Mouse (Mus musculus) cortical plate, adult 2 months (tissue): ENCODE results near the gene Kif26b. TPM values are rescaled to one million over a fixed set of nuclear protein-coding genes. Genes with fewer than 3 reads are reported as not detected.

ENCODE experiments used
- H3K27ac ChIP-seq: fragments of 200-500 bp; 2 replicates; pipeline ENCODE4 v1.5.1; 2012; ENCODE audit warnings: low read length, control low read depth, inconsistent platforms; ENCODE audit not compliant: insufficient read depth
- H3K4me1 ChIP-seq: fragments of 200-500 bp; 2 replicates; pipeline ENCODE4 v1.6.1; 2011; ENCODE audit warnings: low read length; ENCODE audit not compliant: control insufficient read depth, insufficient read depth
- H3K4me3 ChIP-seq: fragments of 200-500 bp; 2 replicates; pipeline ENCODE4 v1.5.1; 2011; ENCODE audit warnings: mild to moderate bottlenecking, low read length, control low read depth; ENCODE audit not compliant: insufficient read depth
- CTCF ChIP-seq: fragments of 200-500 bp; IDR thresholded peaks from 2 replicates; pipeline ENCODE4 v1.5.1; 2011; ENCODE audit warnings: mild to moderate bottlenecking, control low read depth, low read length; ENCODE audit not compliant: insufficient read depth; ENCODE audit errors: extremely low read depth
- POLR2A ChIP-seq: fragments of 200-500 bp; IDR thresholded peaks from 2 replicates; pipeline ENCODE4 v1.6.1; 2011; ENCODE audit warnings: mild to moderate bottlenecking, low read length, control low read depth; ENCODE audit not compliant: insufficient read depth; ENCODE audit errors: extremely low read depth
- polyA plus RNA-seq: library from polyadenylated mRNA; depleted of rRNA; stranded (reverse); fragments of >200 nt; gene quantifications from 2 replicates; pipeline ENCODE4 v1.2.3, GENCODE M21; 2012

Kif26b gene
- polyA plus RNA-seq, 1 experiment, result 1.9 TPM

DNA sequence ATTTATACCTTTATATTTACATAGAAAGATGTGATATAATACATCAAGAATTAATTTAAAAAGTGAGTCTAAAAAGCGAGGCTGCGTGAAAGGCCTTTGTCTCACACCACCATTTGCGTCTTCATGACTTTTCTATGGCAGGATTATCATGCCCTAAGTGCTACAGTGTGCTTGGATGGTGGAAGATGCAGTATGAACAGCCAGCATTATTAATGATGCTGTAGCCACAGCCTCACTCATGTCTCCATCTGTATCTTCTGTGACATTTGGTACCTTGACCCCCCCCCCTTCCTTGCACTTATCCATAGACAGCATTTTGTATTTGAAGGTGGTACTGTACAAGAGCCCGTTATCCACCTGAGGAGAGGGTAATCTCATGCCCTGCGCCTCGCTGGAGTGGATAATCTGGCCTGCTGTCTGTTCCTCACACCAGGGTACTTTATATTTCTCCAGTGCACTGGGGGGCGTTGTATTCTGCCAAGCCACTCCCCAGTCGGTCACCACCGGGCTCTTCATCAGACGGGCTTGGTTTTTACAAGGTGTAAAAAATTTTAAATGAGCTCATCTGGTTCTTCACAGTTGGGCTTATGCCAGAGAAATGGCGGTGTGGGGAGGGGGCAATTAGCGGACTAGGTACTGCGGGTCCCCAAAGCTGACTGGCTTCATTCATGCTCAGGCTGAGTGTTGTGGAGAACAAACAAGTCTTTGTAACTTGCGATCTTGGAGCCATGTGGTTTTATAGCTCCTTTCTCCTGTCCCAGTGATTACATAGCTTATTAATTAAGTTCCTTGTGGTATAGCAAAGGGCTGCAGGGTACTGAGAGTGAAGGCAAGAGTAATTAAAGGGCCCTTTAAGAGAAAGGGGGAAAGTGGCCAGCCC is 291.9 kb downstream of the Kif26b start:
- no peak overlapping the region for H3K27ac ChIP-seq

DNA sequence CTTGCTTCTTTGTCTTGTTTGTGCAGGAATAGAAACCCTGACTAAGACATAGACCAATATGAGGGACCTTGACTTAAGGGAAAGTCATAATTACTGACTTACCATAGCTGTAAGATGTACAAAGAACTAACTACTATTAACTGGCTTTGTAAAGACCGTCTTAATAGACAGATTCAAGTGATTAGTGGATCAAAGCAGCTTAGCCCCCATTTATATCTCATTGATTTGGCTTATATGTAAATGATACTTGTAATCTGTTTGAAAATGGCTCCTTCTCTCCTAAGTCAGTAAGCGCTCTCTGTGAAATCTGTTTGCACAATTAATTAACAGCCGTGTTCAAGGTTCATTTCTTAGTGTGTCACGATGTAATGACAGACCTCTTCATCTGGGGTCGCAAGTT is 295.9 kb downstream of the Kif26b start:
- Histone ChIP-seq H3K4me1 (peaks cover 2% of the 10 kb centered on the region; the same call in 1 of the 2 replicates), H3K4me3 (no peak overlapping the region), H3K27ac (no peak overlapping the region)
- TF ChIP-seq POLR2A (no peak), CTCF (no peak)

More for the DNA sequence above, 291.9 kb downstream of the Kif26b start:
- H3K4me3 ChIP-seq, result no peak overlapping the region
- no peak for TF ChIP-seq POLR2A
- TF ChIP-seq CTCF, result no peak
- no peaks in the 10 kb centered on the region for H3K4me1 ChIP-seq

DNA sequence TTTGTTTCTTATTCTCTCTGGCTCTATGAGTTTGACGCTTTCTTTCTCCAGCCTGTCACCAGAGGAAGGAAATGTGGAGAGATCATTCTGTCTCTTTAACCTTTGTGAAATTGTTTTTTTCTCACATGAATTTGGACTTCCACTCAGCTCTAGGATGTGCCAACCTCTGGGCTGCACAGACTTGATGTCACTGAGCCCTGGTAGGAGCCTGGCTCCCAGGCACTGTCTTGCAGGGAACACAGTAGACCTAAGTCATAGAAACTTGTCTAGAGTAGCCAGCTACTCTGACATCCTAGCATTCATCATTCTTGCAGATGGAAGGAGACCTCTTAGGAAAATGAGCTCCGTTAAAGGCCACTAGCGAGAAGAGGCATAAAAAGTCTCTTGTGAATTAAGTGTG is 298.3 kb downstream of the Kif26b start:
- Histone ChIP-seq H3K27ac (no peak overlapping the region), H3K4me3 (no peak overlapping the region), H3K4me1 (peaks cover 2% of the 10 kb centered on the region; the same call in 1 of the 2 replicates)
- TF ChIP-seq POLR2A, result no peak

- TF ChIP-seq POLR2A (no peak), CTCF (no peak)
- Histone ChIP-seq H3K4me1 (peaks cover 2% of the 10 kb centered on the region; the same call in 1 of the 2 replicates), H3K27ac (no peak overlapping the region), H3K4me3 (no peak overlapping the region)
Observed at GRCm38 (mm10) chr1:178829456-178829855, 300.5 kb downstream of the Kif26b start.

GRCm38 (mm10) chr1:178832571-178832970 is 303.6 kb downstream of the Kif26b start:
- Histone ChIP-seq H3K4me3 (no peak overlapping the region), H3K4me1 (peaks cover 3% of the 10 kb centered on the region), H3K27ac (no peak overlapping the region)
- TF ChIP-seq POLR2A, result no peak
- TF ChIP-seq CTCF, result no peak

DNA sequence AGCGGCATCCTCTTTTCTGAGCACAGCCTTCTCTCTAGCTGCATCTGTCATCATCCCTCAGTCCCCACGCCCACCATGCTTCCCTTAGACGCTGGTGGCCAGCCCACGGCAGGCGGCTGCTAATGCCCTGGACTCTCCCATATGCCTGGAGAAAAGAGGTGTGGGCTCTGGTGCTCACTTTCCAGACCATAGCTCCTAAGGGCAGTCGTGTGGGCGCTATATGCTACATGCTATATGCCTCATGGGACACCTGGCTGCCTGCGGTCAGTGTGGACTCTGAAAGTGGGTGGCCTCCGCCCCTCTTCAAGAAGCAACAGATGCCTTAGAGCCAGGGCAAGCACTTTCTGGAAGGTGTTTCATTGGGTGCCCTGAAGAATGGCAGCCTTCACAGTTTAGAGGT is 306.9 kb downstream of the Kif26b start:
- H3K27ac ChIP-seq, result no peak overlapping the region
- no peak overlapping the region for H3K4me3 ChIP-seq
- TF ChIP-seq CTCF (no peak), POLR2A (no peak)
- peaks cover 2% of the 10 kb centered on the region for H3K4me1 ChIP-seq

GRCm38 (mm10) chr1:178836998-178837397 is 308.1 kb downstream of the Kif26b start:
- H3K27ac ChIP-seq, result no peak overlapping the region
- H3K4me1 ChIP-seq, result peaks cover 2% of the 10 kb centered on the region
- H3K4me3 ChIP-seq, result no peak overlapping the region
- no peak for TF ChIP-seq CTCF
- TF ChIP-seq POLR2A, result no peak

DNA sequence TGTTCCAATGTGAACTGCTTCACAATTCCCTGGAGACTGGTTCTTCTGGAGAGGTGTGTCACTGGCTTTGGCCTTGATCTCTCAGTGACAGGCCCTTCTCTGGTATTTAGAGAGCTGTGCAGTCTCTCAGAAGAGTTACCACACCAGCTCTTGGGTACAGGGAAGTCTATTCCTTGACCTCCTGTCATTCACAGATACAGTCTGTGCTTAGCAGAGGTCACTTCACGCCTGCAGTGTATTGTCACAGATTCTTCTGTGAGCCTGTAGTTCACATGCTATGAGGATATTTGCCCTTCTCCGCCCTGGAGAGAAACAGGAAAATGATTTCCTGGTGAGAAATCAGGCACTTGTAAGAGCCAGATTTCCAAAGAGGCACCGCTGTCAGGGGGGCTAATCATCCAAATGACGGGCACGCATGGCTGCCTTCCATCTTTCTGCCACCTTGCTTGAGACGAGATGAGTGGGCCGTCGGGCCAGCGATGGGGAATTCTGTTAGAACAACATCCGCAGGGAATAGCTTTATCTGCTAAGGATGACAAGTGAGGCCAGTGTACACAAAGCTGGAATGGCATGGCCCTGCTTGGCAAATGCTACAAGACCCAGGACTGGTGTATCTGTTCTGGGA is 309.9 kb downstream of the Kif26b start:
- TF ChIP-seq POLR2A (no peak), CTCF (no peak)
- no peak overlapping the region for H3K27ac ChIP-seq
- H3K4me1 ChIP-seq, result peaks cover 2% of the 10 kb centered on the region
- H3K4me3 ChIP-seq, result no peak overlapping the region

DNA sequence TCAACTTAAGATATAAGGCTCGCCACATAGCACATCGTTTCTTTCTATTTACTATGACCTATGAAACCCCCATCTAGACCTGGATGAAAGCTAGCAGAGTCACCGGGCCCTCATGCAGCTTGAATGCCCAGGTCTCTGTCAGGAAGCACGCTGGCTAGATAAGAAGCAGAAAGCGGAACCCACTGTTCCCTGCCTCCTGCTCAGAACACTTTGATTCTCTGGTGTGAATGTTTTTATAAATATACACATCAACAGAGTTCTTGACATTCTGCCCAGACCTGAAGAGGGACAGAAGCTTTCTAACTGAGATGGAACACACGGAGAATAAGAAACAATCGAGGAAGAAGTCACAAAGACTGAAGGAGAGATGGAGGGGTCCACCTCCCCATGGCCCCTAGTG is 311.4 kb downstream of the Kif26b start:
- H3K4me3 ChIP-seq, result no peak overlapping the region
- TF ChIP-seq CTCF (no peak), POLR2A (no peak)
- no peak overlapping the region for H3K27ac ChIP-seq
- peaks cover 2% of the 10 kb centered on the region for H3K4me1 ChIP-seq

GRCm38 (mm10) chr1:178844839-178845238 is 315.9 kb downstream of the Kif26b start:
- Histone ChIP-seq H3K4me3 (no peak overlapping the region), H3K4me1 (no peaks in the 10 kb centered on the region), H3K27ac (no peak overlapping the region)
- TF ChIP-seq POLR2A, result no peak
- TF ChIP-seq CTCF, result no peak
